Mouse (Mus musculus) kidney, adult 9 months (tissue): ENCODE results near the gene Clcn7.

Experiments
- DNase-seq: peaks from one replicate; pipeline ENCODE4 v3.0.0; 2022

Gene Clcn7

GRCm38 (mm10) chr17:25127681-25128080 is 5.5 kb upstream of the Clcn7 start:
- DNase-seq: no peak

GRCm38 (mm10) chr17:25130060-25130459 is 3.1 kb upstream of the Clcn7 start:
- DNase-seq: no peak

- DNase-seq: peak; percentile 77
Measured at GRCm38 (mm10) chr17:25135622-25136021, 2.4 kb downstream of the Clcn7 start.

- DNase-seq: no peak
Measured at GRCm38 (mm10) chr17:25138803-25139202, 5.6 kb downstream of the Clcn7 start.

GRCm38 (mm10) chr17:25139960-25140359 is 6.8 kb downstream of the Clcn7 start:
- DNase-seq: no peak

GRCm38 (mm10) chr17:25162161-25162560 is 29.0 kb downstream of the Clcn7 start, which contains the start of gene Ccdc154:
Ccdc154 (plus strand) TSS chr17:25162461.
- DNase-seq: no peak

GRCm38 (mm10) chr17:25163387-25163786 is 30.2 kb downstream of the Clcn7 start:
- DNase-seq: no peak

GRCm38 (mm10) chr17:25164770-25165169 is 31.6 kb downstream of the Clcn7 start:
- no peak for DNase-seq

- DNase-seq: no peak
Measured at GRCm38 (mm10) chr17:25165970-25166671, 32.9 kb downstream of the Clcn7 start.

GRCm38 (mm10) chr17:25169706-25170105 is 36.5 kb downstream of the Clcn7 start:
- DNase-seq: no peak

GRCm38 (mm10) chr17:25172558-25172957 is 39.4 kb downstream of the Clcn7 start:
- DNase-seq: no peak

- no peak for DNase-seq
Measured at GRCm38 (mm10) chr17:25175411-25175810, 42.2 kb downstream of the Clcn7 start, which contains the start of gene Gm38655. Gm38655 (minus strand) TSS chr17:25175471.

- DNase-seq: peak; percentile 22
Measured at GRCm38 (mm10) chr17:25183232-25183631, 50.0 kb downstream of the Clcn7 start.

- DNase-seq: peak; percentile 98
Measured at GRCm38 (mm10) chr17:25184129-25184691, 51.0 kb downstream of the Clcn7 start, which contains the start of gene BC003965. BC003965 (plus strand) TSS chr17:25184554.

GRCm38 (mm10) chr17:25184961-25185360 is 51.8 kb downstream of the Clcn7 start:
- DNase-seq: no peak

- DNase-seq: no peak
Measured at GRCm38 (mm10) chr17:25187784-25188149, 54.6 kb downstream of the Clcn7 start.

- DNase-seq: peak; percentile 60
Measured at GRCm38 (mm10) chr17:25188150-25189031, 55.2 kb downstream of the Clcn7 start, which contains the start of gene Unkl. Unkl (plus strand) TSS chr17:25188397.

GRCm38 (mm10) chr17:25189091-25189490 is 55.9 kb downstream of the Clcn7 start:
- DNase-seq: no peak

GRCm38 (mm10) chr17:25202401-25202800 is 69.2 kb downstream of the Clcn7 start:
- no peak for DNase-seq

GRCm38 (mm10) chr17:25210006-25210405 is 76.8 kb downstream of the Clcn7 start:
- peak; percentile 32 for DNase-seq

- peak; percentile 80 for DNase-seq
Measured at GRCm38 (mm10) chr17:25210680-25211466, 77.7 kb downstream of the Clcn7 start.

- DNase-seq: no peak
Measured at GRCm38 (mm10) chr17:25211705-25212104, 78.5 kb downstream of the Clcn7 start.
